Comparison of ENCODE assay signal across 8 mouse cellular contexts in genomic region chr3:61365779-61366373, GRCm38 (mm10). TPM values are rescaled to one million over a fixed set of nuclear protein-coding genes. Genes with fewer than 3 reads are reported as not detected.
DNase-seq lines count a peak whose midpoint lies in the region; ATAC-seq lines count a peak whose summit lies in the region.

B430305J03Rik (minus strand) TSS chr3:61365951.

- ATAC-seq in embryonic facial prominence, embryonic 11.5 days (replicated peaks; ENCODE audit: insufficient number of reproducible peaks, low FRiP score, low TSS enrichment, low read depth), result no peak
- ATAC-seq in liver, embryonic 12.5 days, result no peak
- ATAC-seq in neural tube, embryonic 12.5 days (ENCODE audit: low FRiP score, low read depth), result no peak

- H3K4me1 ChIP-seq in embryonic facial prominence, embryonic 11.5 days (ENCODE audit: control insufficient read depth, insufficient read depth, low read length), result no peaks in the 10 kb centered on the region
- H3K4me1 ChIP-seq in liver, embryonic 12.5 days, result peaks cover 60% of the 10 kb centered on the region
- H3K4me1 ChIP-seq in neural tube, embryonic 12.5 days, result peaks cover 14% of the 10 kb centered on the region

- peak within 1 kb of the TSS; percentile 70 for H3K4me2 ChIP-seq in embryonic facial prominence, embryonic 11.5 days (ENCODE audit: low read depth, low read length)
- peak within 1 kb of the TSS; percentile 98 for H3K4me2 ChIP-seq in liver, embryonic 12.5 days
- H3K4me2 ChIP-seq in neural tube, embryonic 12.5 days (replicated peaks), result peak within 1 kb of the TSS; percentile 64

- H3K9me3 ChIP-seq in embryonic facial prominence, embryonic 11.5 days (replicated peaks; ENCODE audit: control insufficient read depth, low read length), result no peaks in the 10 kb centered on the region
- H3K9me3 ChIP-seq in liver, embryonic 12.5 days (replicated peaks), result no peaks in the 10 kb centered on the region
- H3K9me3 ChIP-seq in neural tube, embryonic 12.5 days, result no peaks in the 10 kb centered on the region

- peak within 1 kb of the TSS; percentile 72; the same call in 1 of the 2 replicates for H3K27ac ChIP-seq in embryonic facial prominence, embryonic 11.5 days (replicated peaks; ENCODE audit: low read depth, low read length)
- H3K27ac ChIP-seq in liver, embryonic 12.5 days, result peak within 1 kb of the TSS; percentile 71
- H3K27ac ChIP-seq in neural tube, embryonic 12.5 days, result peak within 1 kb of the TSS; percentile 71

- peak; percentile 12 for DNase-seq in adrenal gland, postnatal 14 days
- DNase-seq in adrenal gland, postnatal 10 days, result no peak
- peak; percentile 55 for DNase-seq in 3T3-L1 (ENCODE audit: low read depth, low spot score)
- peak; percentile 29 for DNase-seq in embryonic facial prominence, embryonic 11.5 days (ENCODE audit: low spot score)
- peak; percentile 7 for DNase-seq in heart, postnatal 4 days
- DNase-seq in adrenal gland, adult 18-20 months (ENCODE audit: low spot score in 2 of 2), result no peak

- peak within 1 kb of the TSS; percentile 85 for H3K9ac ChIP-seq in embryonic facial prominence, embryonic 11.5 days (replicated peaks; ENCODE audit: low read length)
- peak within 1 kb of the TSS; percentile 82 for H3K9ac ChIP-seq in liver, embryonic 12.5 days
- peak within 1 kb of the TSS; percentile 88 for H3K9ac ChIP-seq in neural tube, embryonic 12.5 days

- H3K27me3 ChIP-seq in embryonic facial prominence, embryonic 11.5 days (ENCODE audit: control insufficient read depth, insufficient read depth, low read length), result no peaks in the 10 kb centered on the region
- no peaks in the 10 kb centered on the region for H3K27me3 ChIP-seq in liver, embryonic 12.5 days (replicated peaks)
- H3K27me3 ChIP-seq in neural tube, embryonic 12.5 days (replicated peaks), result no peaks in the 10 kb centered on the region

- H3K4me3 ChIP-seq in embryonic facial prominence, embryonic 11.5 days (ENCODE audit: low read depth, low read length), result peak within 1 kb of the TSS; percentile 82
- H3K4me3 ChIP-seq in liver, embryonic 12.5 days, result peak within 1 kb of the TSS; percentile 83
- peak within 1 kb of the TSS; percentile 79 for H3K4me3 ChIP-seq in neural tube, embryonic 12.5 days

- 3% methylated on average over 10 of the region's 10 CpGs for WGBS in embryonic facial prominence, embryonic 11.5 days
- WGBS in liver, embryonic 12.5 days (ENCODE audit: insufficient replicate concordance), result 4% methylated on average over 10 of the region's 10 CpGs
- 3% methylated on average over 10 of the region's 10 CpGs for WGBS in neural tube, embryonic 12.5 days

- H3K36me3 ChIP-seq in embryonic facial prominence, embryonic 11.5 days (replicated peaks; ENCODE audit: control insufficient read depth, insufficient read depth, low read depth, low read length), result no peaks in the 10 kb centered on the region
- H3K36me3 ChIP-seq in liver, embryonic 12.5 days, result peaks cover 3% of the 10 kb centered on the region; the same call in 1 of the 2 replicates
- H3K36me3 ChIP-seq in neural tube, embryonic 12.5 days, result no peaks in the 10 kb centered on the region

RNA-seq across cellular contexts. Expression of gene B430305J03Rik, which starts in this region (rescaled TPM):
- 0.19 TPM in 1 of 2 replicates, not detected in the other for total RNA-seq in adrenal gland, postnatal 14 days (2021)
- total RNA-seq in adrenal gland, postnatal 10 days (2021), result under 1 TPM; 0.15 to 0.21 TPM
- polyA plus RNA-seq in embryonic facial prominence, embryonic 11.5 days (2014; fragmentation: Nextera tagmentation; extraction: Ambion mirVana), result not detected in 2 replicates
- total RNA-seq in heart, postnatal 4 days (2021), result under 1 TPM; 0.16 to 0.31 TPM
- not detected in 2 replicates for polyA plus RNA-seq in liver, embryonic 12.5 days (2016; fragmentation: Nextera tagmentation; extraction: Ambion mirVana)
- not detected in 2 replicates for polyA plus RNA-seq in neural tube, embryonic 12.5 days (2016; fragmentation: Nextera tagmentation; extraction: Ambion mirVana)
- total RNA-seq in adrenal gland, adult 18-20 months (2021), result under 1 TPM; 0.10 to 0.13 TPM

Comparison
In these comparisons a context has a peak if more than half of its experiments do, and no peak if none do; other contexts are left out.
1. Peak in DNase-seq in adrenal gland, postnatal 14 days; RNA of the gene not detected or under 1 TPM.
2. Peak in DNase-seq, H3K4me3 ChIP-seq, H3K27ac ChIP-seq, H3K9ac ChIP-seq and H3K4me2 ChIP-seq in embryonic facial prominence, embryonic 11.5 days; RNA of the gene not detected or under 1 TPM.
3. Peak in DNase-seq in heart, postnatal 4 days; RNA of the gene not detected or under 1 TPM.